Mouse (Mus musculus): ENCODE results near the gene Tpbgl. TPM values are rescaled to one million over a fixed set of nuclear protein-coding genes. Genes with fewer than 3 reads are reported as not detected.
A peak's percentile ranks its signal among the peaks of the same experiment; 100 is the strongest.

Gene Tpbgl
- total RNA-seq (2021), result 10 to 100 TPM; 28.6 to 32.5 TPM
- long read RNA-seq, experiment 1, transcript Tpbgl-201 (1 exons, 3,022 nt), result major isoform, 90 of 90 reads
- long read RNA-seq, experiment 1, partial matches to known transcripts, result 0 of 90 reads
- long read RNA-seq, experiment 1, other reads (novel, unspliced or antisense), result 0 of 90 reads
- long read RNA-seq, experiment 2, transcript Tpbgl-201 (1 exons, 3,022 nt), result major isoform, 115 of 115 reads
- long read RNA-seq, experiment 2, partial matches to known transcripts, result 0 of 115 reads
- long read RNA-seq, experiment 2, other reads (novel, unspliced or antisense), result 0 of 115 reads

DNA sequence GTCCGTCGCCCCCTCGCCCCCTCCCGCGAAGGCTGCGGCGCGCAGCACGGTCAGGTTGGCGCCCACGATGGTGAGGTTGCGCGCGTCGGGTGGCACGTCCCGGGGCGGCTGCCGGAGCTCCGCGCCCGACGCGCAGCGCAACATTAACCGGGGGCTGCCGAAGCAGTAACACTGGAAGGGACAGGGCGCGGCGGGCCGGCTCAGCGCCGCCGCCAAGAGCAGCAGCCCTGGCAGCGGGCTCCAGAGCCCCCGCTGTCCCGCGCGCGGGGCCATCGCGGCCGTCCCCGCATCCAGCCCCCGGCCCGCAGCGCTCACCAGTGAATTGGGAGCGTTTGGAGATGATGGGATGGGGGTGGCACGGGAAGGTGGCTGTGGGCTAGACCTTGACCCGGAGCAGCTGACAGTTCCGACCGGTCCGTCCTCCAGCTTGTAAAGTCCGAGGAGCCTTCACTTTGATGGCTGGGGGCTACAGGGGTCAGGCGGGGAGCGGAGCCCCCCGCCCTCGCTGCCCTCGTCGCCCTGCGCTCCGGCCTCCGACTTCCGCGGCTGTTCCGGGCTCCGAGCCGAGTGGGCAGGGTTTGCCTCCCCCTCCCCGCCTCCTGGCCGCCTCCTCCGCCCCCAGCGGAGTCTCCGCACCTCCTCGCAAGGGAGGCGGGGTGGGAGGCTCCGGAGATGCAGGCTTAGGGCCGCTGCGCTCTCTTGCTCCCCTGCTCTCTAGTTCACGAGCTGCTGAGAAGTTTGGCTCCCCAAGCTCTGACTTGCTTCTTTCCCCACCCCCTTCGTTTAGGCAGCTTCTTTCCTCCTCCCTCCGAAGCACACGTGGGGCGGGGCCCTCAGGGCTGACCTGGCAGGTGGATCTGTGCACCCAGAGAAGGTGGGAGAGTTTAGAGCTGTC is at the start of gene Tpbgl:
Gene Tpbgl, minus strand, starts transcription at position 728 of the 895 bp plus-strand sequence.
- peak; percentile 40 to 73 for DNase-seq (ENCODE audit: low spot score in 2 of 2)

DNA sequence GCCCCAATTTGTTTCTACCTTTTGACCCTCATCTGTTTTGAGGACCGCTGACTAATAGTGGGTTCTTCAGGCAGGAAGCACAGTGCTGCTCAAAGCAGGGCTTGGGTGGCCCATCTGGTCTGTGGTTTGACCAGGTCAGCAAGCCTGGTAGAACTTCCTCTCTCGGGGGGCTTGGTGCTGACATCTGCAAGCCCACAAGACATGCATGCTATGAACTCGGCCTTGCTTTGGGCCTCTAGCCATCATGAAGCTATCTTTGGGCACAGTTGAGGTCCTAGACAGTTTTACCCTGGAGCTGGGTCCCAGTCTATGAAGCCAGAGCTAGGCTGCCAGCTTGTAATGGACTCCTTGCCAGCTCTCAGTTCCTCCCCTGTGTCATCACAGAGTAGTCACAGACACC is 48.0 kb upstream of the Tpbgl start:
- DNase-seq (ENCODE audit: low spot score in 2 of 2), result no peak

DNA sequence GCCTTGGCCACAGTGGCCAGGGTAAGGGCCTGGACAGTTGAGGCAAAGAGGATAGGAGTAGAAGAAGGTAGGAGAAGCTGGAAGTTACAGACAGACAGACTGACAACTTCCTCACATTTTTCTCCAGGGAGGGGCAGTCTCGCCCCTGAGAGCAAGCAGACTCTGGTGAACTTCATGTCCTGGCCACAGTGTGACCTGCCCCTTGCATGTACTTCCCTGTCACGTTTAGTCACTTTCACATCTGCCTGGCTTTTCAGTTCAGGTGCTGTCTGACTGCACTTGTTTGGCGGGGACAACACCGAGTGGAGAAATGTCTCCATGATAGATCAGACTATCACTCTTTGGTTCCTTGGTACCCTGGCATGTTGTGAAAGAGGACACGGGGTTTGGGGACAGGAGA is 47.3 kb upstream of the Tpbgl start:
- no peak for DNase-seq (ENCODE audit: low spot score in 2 of 2)

DNA sequence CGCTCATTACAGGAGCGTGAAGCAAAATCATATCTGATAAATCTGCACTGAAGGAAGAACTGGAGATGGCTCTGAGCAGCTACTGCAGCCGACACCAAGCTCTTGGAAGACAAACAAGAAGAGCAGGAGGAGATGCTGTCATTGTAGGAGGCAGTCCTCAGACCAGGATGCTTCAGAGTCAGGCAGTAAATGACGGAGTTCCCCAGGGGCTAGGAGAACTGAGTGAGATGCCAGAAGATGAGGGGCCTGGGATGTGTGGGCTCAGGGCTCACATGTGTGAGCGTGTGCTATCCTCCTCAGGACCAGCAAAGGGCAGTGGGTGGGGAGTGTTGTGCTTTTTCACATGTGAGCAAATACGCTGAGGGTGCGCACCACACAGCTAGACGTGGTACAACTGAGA is 46.3 kb upstream of the Tpbgl start:
- no peak for DNase-seq (ENCODE audit: low spot score in 2 of 2)

DNA sequence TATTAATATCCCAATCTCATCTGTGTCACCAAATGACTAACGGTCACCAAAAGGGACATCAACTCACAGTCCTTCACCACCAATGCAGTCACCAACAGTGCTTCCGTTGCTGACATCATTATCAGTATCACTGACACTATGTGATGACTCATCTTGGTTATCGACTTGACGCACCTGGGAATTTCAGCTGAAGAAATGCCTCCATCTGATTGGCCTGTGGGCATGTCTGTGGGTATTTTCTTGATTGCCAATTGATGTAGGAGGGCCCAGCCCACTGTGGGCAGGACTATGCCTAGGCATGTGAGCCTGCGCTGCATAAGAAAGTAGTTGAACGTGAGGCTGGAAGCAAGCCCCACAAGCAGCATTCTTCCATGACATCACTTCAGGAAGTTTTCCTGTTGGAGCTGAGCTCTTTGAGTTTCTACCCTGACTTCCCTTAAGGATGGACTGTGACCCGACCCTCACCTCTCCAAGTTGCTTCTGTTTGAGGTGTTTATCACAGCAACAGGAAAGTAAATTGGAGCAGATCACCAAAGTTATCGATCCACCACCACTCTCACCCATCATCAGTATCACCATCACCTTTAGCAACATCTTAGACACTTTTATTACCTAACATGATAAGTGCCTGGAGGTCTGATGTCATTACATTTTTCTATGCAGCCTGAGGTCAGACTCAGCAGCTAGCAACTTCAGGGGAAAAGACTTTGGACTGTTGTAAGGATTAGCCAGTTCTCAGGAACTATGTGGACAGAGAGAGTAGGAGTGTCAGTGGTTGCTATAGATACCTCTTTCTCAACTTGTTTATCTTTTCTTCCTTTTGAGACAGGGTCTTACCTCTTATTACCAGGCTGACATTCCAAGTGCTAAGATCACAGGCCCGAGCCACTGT is 44.9 kb upstream of the Tpbgl start:
- DNase-seq (ENCODE audit: low spot score in 2 of 2), result no peak

DNA sequence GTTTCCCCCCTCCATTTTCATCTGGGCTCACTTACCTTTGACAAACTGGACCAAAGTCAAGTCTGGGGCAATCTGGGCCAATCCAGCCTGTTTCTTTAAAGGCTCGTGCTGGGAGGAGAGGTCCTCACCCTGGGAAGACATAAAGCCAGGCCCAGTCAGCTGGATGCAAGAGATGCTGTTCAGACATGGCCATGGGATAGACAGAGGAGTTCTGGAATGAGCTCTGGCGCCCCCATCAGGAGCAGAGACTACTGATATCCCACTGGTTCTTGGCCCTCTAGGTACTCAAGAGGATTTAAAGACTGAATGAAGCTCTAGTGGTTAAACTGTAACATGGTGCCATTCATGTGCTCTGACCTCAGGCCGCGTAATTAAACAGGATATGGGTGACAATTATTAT is 44.0 kb upstream of the Tpbgl start:
- no peak for DNase-seq (ENCODE audit: low spot score in 2 of 2)

DNA sequence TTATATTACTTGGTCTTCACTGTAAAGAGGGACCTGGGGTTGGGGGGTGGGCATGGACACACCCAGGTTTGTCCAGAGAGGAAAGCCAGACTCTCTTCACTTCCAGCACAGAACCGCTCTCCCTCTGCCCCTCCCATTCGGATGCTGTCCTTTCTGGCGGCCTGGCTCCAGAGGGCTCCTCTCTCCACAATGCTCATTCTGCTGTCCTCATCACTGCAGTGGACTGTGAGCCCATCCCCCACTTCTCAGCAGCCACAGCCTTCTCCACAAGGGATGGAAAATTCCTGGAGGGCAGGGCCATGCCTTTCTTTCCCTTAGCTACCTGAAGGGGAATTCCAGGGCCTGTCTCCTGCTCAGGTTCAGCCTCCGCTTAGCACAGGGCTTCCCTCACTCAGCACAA is 41.9 kb upstream of the Tpbgl start:
- peak in 1 of 2 experiments; percentile 57 for DNase-seq (ENCODE audit: low spot score in 2 of 2)

DNA sequence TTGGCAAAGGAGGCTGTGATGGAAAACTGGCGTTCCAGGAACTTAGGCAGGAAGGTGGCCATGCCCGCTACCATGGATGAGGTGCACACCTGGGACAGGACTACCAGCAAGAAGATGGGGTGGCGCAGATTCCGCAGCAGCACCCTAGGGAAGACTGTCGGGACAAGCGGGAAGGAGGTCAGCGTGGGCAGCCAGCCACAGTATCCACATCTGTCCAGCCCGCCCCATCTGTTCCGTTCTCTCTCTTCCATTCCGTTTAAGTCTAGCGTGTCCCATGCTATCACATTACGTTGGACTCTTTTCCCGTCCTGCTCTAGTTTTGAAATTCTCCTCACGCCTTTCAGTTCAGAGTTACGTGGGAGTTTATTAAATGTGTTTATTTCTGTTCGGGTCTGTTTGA is 40.2 kb upstream of the Tpbgl start:
- DNase-seq (ENCODE audit: low spot score in 2 of 2), result peak in 1 of 2 experiments; percentile 66

DNA sequence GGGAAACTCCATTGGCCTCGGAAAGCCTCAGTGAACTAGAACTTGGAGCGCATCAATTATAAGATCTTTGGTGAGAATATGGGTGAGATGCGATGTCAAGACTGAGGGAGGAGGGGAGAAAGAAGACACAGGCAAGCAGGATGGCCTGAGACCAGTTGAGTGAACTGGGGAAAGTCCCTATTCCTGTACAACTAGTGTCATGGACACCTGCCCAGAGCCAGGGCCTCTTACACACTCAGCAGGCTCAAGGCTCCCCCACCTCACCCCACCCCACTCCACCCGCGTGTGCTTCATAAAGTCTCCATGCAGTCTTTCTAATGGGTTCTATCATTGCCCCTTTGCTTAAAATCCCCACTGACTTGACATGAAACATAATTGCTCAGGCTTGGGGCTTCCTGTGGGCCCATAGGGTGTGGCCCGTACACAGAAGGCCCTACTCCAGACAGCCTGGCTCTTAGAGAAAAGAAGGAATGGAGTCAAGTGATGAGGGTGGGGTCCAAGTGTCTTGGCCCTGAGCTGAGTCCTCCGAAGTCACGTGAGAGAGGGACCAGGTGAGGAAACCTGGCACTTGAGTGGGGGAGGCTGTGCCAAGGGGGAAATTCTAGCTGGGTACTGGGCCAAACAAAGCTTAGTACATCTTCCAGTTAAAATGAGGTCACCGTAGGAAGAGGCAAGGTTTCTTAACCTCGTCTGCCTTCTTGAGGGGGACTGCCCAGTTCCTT is 39.0 kb upstream of the Tpbgl start:
- no peak for DNase-seq (ENCODE audit: low spot score in 2 of 2)

DNA sequence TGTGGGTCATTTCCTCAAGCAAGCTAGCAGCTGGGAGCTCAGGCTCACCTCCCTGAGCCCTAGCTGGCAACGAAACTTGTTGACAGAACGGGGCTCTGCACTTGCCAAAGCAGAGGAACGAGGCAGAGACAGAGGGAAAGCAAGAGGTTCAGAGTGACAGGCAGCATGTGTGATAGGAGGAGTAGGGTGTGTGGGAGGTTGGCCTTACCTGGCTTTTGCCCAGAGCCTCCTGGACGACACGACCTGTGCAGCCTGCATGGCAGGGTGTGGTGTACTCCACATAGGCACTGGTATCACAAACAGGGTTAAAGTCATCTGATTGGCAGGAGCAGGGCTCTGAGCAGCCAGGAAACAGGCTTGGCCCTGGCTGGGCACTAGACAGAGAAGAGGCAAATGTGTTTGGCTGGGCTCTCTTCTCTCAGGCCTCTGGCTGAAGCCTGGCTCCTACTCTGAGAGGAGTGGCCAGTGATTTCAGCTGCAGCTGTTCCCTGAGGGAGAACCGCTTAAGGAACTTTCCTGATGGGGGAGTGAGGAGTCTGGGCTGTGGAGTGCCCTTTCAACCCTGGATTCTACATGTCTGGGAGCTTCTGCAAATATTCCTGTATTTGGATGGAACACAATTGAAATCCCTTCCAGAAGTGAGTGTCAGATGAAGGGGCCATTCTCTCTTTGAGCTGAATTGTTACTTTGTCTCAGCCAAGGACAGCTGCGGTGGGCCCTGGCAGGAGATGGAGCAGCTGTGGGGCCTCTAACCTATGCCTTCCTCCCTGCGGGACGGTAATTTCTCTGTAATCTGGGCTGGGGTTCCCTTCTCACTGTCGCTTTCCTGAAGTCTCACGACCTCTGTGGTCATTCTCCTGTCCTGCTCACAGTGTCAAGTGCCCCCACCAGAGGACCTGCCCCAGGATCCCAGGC is 37.9 kb upstream of the Tpbgl start:
- peak in 1 of 2 experiments; percentile 78 for DNase-seq (ENCODE audit: low spot score in 2 of 2)

DNA sequence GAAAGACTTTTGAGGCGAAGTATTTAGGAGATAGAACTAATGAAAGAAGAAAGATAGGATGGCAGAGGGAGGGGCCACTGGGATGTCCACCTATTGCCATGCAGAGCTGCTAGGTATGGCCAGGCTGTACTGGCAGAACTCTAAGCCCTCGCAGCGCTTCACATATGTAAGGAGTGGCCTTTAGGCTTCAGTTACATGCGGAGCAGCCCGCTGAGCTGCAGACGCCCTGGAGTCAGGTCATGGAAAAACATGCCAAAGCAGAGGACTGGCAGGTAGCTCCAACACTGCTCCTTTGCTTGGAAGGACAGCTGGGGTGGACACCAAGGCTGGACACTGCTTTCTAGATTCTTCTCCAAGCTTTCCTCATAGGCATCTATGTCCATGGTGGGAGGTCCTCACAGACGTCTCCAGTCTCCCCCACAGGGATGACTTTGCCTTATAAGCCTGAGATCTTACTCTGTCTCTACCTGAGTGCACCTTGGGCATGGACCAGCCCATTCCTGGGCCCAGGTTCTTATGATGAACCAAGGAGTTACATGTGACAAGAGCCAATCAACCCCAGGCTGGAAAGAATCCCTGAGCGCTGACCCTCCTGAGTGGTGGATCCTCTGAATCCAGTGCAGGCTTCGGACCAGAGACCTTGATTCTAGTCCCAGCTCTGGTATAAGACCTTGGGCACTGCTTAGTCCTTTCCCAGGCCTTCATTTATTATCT is 36.8 kb upstream of the Tpbgl start:
- DNase-seq (ENCODE audit: low spot score in 2 of 2), result no peak

DNA sequence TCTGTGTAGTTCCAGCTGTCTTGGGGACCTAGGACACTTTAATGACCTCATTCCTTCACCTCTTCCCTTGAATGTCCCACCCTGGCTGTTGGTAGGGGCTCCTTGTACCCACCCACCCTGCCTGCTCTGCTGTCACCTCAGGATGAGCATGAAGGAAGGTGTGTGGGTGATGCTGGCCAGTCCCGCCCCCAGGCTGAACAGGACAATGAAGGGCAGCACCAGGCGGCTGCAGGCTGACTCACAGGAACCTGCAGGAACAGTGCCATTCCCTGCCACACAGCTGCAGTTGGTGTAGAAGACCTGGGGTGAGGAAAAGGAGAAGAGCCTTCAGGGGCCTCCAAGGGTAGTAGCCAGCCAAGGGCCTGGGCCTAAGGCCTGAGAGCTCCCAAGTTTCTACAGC is 35.4 kb upstream of the Tpbgl start:
- DNase-seq (ENCODE audit: low spot score in 2 of 2), result no peak

DNA sequence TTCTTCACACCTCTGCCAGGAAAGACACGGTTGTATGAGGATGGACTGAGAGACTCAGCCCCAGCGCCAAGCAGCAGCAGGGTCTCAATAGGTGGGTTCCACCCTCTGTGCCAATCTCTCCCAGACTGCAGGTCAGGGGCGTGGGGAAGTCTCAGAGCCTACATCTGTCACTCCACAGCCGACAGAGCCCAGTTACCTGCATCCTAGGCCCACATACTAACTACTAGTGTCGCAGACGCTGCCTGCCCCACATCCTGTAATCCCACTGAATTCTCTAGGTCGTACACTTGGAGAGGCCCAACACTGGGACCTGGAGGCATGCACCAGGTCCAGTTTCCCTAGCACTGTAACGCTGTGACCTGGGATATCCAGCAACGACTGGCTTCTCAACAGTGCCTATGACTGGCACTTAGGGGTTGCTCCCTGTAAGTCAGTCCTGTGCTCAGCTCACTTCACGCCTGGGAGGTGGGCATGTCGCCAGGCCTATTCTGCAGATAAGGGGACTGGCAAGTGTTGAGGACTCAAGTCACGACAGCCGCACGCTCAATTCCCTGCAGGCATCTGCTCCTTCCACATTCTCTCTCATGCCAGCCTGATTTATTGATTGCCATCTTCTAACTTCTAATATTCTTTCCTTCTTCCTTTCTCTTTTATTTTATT is 34.8 kb upstream of the Tpbgl start:
- DNase-seq (ENCODE audit: low spot score in 2 of 2), result no peak

DNA sequence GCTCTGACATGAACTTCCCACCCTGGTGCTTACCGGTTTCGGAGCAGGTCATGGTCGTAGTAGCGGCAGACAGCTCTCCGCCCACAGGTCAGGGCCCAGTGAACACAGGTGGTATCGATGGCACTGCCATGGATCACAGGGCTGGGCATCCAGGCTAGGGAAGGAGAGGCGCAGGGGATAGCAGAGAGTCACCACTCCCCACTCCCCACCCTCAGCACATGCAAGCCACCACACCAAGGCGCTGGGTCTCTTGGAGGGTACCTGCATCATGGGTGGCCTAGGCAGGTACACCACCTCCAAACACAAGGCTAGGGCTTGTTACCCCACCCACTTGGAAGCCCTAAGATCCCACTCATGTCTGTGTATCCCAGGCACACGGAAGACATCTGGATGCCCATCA is 34.2 kb upstream of the Tpbgl start:
- DNase-seq (ENCODE audit: low spot score in 2 of 2), result no peak

DNA sequence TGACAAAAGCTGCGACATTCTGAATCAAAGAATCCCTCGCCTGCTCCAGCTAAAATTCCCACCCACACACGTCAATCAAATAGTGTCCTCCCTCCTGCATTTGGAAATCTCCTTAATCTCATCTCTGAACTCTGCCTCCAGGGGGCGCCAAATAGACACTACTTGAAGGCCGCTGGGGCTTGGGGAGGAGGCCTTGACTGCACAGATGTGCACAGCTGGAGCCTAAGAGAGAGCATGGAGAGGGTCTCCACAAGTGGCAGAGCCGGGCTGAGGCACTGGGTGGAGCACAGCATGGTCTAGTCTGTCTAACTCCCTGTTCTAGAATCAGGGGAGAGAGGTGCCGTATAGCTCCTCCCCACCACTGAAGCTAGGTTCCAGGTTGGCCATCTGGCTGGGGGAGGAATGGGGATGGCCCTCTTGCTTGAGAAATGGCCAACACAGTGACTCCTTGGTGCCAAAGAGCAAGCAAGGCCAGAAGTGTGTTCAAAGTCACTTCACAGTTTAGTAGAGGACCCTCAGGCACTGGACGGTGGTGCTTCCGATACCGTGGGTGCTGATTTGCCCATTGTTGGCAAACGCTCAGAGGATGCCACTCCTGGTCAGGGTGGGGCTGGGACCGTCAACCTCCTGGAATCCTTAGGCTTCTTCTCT is 32.6 kb upstream of the Tpbgl start:
- DNase-seq (ENCODE audit: low spot score in 2 of 2), result peak; percentile 74 to 90

DNA sequence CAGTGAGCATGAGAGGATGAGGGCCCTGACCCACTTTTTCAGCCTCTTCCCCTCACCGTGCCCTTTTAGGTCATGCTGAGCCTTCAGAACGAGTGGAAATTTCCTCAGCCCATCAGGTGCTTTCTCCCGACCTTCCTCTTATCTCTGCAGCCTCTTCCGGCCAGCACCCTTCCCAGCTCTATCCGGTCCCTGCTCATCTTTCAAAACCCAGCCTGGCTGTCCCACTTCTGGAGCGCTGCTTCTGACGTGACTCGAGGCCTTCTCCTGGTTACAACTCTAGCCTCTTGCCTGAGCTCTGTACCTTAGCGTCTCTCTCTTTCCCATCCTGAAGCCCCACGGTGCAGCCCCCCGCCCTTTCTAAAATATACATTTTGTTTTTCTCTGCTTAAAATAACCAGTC is 27.3 kb upstream of the Tpbgl start:
- DNase-seq (ENCODE audit: low spot score in 2 of 2), result no peak

DNA sequence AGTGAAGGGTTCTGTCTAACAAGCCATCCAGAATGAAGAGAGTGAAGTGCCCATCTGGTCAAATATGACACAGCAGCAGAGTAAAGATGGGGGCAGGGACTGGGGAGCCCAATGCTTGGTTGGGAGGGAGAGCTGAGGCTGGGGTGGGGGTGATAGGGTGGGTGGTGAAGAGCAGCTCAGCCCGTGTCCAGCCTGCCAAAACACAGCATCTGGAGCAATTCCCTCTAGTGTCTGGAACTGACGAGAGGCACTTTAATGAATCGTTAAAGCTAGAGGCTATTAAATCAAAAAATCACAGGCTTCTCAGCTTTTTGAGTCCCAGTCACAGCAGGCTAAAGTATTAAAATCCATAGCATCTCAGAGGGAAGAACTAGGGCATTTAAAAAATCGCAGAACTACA is 22.7 kb upstream of the Tpbgl start:
- DNase-seq (ENCODE audit: low spot score in 2 of 2), result no peak

DNA sequence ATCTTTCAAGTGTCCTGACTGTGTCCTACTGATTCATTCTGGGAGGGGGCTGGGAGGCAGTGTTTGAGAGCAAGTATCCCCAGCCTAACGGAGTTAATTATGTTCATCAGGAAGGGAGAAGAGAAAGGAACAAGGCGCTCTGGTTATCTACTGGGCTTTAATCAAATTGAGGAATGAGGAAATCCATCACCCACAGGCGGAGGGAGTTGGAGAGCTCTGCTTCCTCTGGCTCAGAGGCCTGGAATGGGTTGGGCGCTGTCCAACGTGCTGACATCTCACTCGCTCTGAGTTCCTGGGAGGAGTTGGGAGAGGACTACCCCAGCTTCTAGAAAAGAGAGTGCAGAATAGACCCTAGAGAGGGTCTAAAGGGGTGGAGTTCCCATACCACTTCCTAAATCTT is 21.7 kb upstream of the Tpbgl start:
- DNase-seq (ENCODE audit: low spot score in 2 of 2), result peak; percentile 37 to 77
